Mouse (Mus musculus): ENCODE data around the gene Ripk4.

- no peak for TF ChIP-seq E2F4 (IDR thresholded peaks at IDR 0.05; ENCODE audit: borderline replicate concordance, low read depth, low read length)
- TF ChIP-seq EP300 (IDR thresholded peaks at IDR 0.05; ENCODE audit: low read depth in 1 of 2, low read length in 2 of 2), result no peak
- no peak for TF ChIP-seq CTCF (IDR thresholded peaks at IDR 0.05 in 2 of 3, conservative IDR thresholded peaks at IDR 0.05 in 1 of 3; ENCODE audit: control insufficient read depth in 1 of 3, insufficient read depth in 1 of 3, low read depth in 2 of 3, low read length in 3 of 3, poor library complexity in 1 of 3, severe bottlenecking in 1 of 3)
- no peak for TF ChIP-seq CHD2 (IDR thresholded peaks at IDR 0.05; ENCODE audit: low read length)
- TF ChIP-seq TCF12 (IDR thresholded peaks at IDR 0.05; ENCODE audit: low read depth, low read length), result no peak
- no peak for TF ChIP-seq ZC3H11A (IDR thresholded peaks at IDR 0.05; ENCODE audit: low read depth, low read length)
- TF ChIP-seq POLR2A (IDR thresholded peaks at IDR 0.05; ENCODE audit: control insufficient read depth in 1 of 2, insufficient read depth in 1 of 2, low read depth in 1 of 2, low read length in 2 of 2, poor library complexity in 1 of 2), result no peak
- TF ChIP-seq TAL1 (IDR thresholded peaks at IDR 0.05; ENCODE audit: low read length), result no peak
- no peak for TF ChIP-seq ELF1 (IDR thresholded peaks at IDR 0.05; ENCODE audit: low read depth, low read length)
- TF ChIP-seq ZKSCAN1 (IDR thresholded peaks at IDR 0.05; ENCODE audit: low read depth, low read length), result no peak
- no peak for TF ChIP-seq TBP (IDR thresholded peaks at IDR 0.05; ENCODE audit: low read depth, low read length)
These were observed 37.2 kb downstream of the Ripk4 start for GRCm38 (mm10) chr16:97726436-97726835.
